Comparison of ENCODE assay signal across 9 mouse cellular contexts in genomic region chr1:162276011-162276410, GRCm38 (mm10).
DNase-seq lines count a peak whose midpoint lies in the region; ATAC-seq and TF ChIP-seq lines count a peak whose summit lies in the region.
"Had no signal": no experiment of that assay in that cellular context is flagged by ENCODE, and none has a peak within 500 bp of the region (broad histone marks: within the 10 kb centered on the region; RNA-seq: fewer than 3 reads in every experiment).

No protein-coding gene starts in this region.

- H3K27ac ChIP-seq in midbrain, postnatal 0 days (ENCODE audit: low read depth, low read length): no peak overlapping the region
- no peak overlapping the region for H3K27ac ChIP-seq in midbrain, embryonic 15.5 days
- peak overlapping the region; percentile 17; the same call in 1 of the 2 replicates for H3K27ac ChIP-seq in embryonic facial prominence, embryonic 12.5 days
- H3K27ac ChIP-seq in lung, postnatal 0 days (ENCODE audit: low read length): no peak overlapping the region
- no peak overlapping the region for H3K27ac ChIP-seq in midbrain, embryonic 16.5 days (ENCODE audit: low read length)

- no peak overlapping the region for H3K9ac ChIP-seq in midbrain, postnatal 0 days (replicated peaks; ENCODE audit: low read length, poor library complexity, severe bottlenecking)
- H3K9ac ChIP-seq in midbrain, embryonic 15.5 days: no peak overlapping the region
- no peak overlapping the region for H3K9ac ChIP-seq in embryonic facial prominence, embryonic 12.5 days
- H3K9ac ChIP-seq in lung, postnatal 0 days (replicated peaks; ENCODE audit: low read depth): no peak overlapping the region
- H3K9ac ChIP-seq in midbrain, embryonic 16.5 days (ENCODE audit: low read depth, low read length): no peak overlapping the region

- H3K4me3 ChIP-seq in midbrain, postnatal 0 days (ENCODE audit: low read depth, low read length): no peak overlapping the region
- no peak overlapping the region for H3K4me3 ChIP-seq in midbrain, embryonic 15.5 days
- H3K4me3 ChIP-seq in embryonic facial prominence, embryonic 12.5 days: no peak overlapping the region
- no peak overlapping the region for H3K4me3 ChIP-seq in lung, postnatal 0 days (ENCODE audit: low read depth, low read length)
- no peak overlapping the region for H3K4me3 ChIP-seq in midbrain, embryonic 16.5 days (ENCODE audit: low read depth, low read length)

- H3K36me3 ChIP-seq in midbrain, postnatal 0 days (ENCODE audit: insufficient read depth, low read length): no peaks in the 10 kb centered on the region
- H3K36me3 ChIP-seq in midbrain, embryonic 15.5 days (replicated peaks): no peaks in the 10 kb centered on the region
- no peaks in the 10 kb centered on the region for H3K36me3 ChIP-seq in embryonic facial prominence, embryonic 12.5 days
- H3K36me3 ChIP-seq in lung, postnatal 0 days (ENCODE audit: insufficient read depth, low read length): no peaks in the 10 kb centered on the region
- H3K36me3 ChIP-seq in midbrain, embryonic 16.5 days (ENCODE audit: control insufficient read depth, insufficient read depth, low read length): no peaks in the 10 kb centered on the region

- ATAC-seq in midbrain, postnatal 0 days (ENCODE audit: low FRiP score): no peak
- ATAC-seq in midbrain, embryonic 15.5 days (replicated peaks): no peak
- no peak for ATAC-seq in embryonic facial prominence, embryonic 12.5 days (ENCODE audit: insufficient number of reproducible peaks, insufficient read depth, low FRiP score, low TSS enrichment)
- peak; percentile 65 for ATAC-seq in lung, postnatal 0 days
- ATAC-seq in midbrain, embryonic 16.5 days: no peak
- no peak for ATAC-seq in megakaryocyte, adult 5-6 weeks (ENCODE audit: poor library complexity, severe bottlenecking)

- TF ChIP-seq CTCF in midbrain, postnatal 0 days (IDR thresholded peaks at IDR 0.05): peak; percentile 74
- peak; percentile 84 for TF ChIP-seq CTCF in lung, postnatal 0 days (IDR thresholded peaks at IDR 0.05)

- no peaks in the 10 kb centered on the region for H3K4me1 ChIP-seq in midbrain, postnatal 0 days (ENCODE audit: insufficient read depth, low read length)
- H3K4me1 ChIP-seq in midbrain, embryonic 15.5 days: no peaks in the 10 kb centered on the region
- H3K4me1 ChIP-seq in embryonic facial prominence, embryonic 12.5 days: 0 out of 2 replicates have a peak, but pooled peaks cover 9% of the 10 kb centered on the region
- no peaks in the 10 kb centered on the region for H3K4me1 ChIP-seq in lung, postnatal 0 days (ENCODE audit: insufficient read depth, low read depth, low read length)
- H3K4me1 ChIP-seq in midbrain, embryonic 16.5 days (ENCODE audit: control insufficient read depth, insufficient read depth, low read length): no peaks in the 10 kb centered on the region

- DNase-seq in adrenal gland, postnatal 10 days: peak; percentile 52
- DNase-seq in adrenal gland, postnatal 4 days (ENCODE audit: low spot score in 2 of 2): no peak
- DNase-seq in midbrain, postnatal 0 days (ENCODE audit: low spot score): peak; percentile 46
- DNase-seq in lung, postnatal 0 days (ENCODE audit: low spot score): peak; percentile 48
- DNase-seq: cerebellum, adult 11 months had no signal

- 97% methylated on average over 1 of the region's 1 CpGs for WGBS in midbrain, postnatal 0 days
- 95% methylated on average over 1 of the region's 1 CpGs for WGBS in midbrain, embryonic 15.5 days
- WGBS in embryonic facial prominence, embryonic 12.5 days: 86% methylated on average over 1 of the region's 1 CpGs
- 74% methylated on average over 1 of the region's 1 CpGs for WGBS in lung, postnatal 0 days
- WGBS in midbrain, embryonic 16.5 days: 96% methylated on average over 1 of the region's 1 CpGs

- no peaks in the 10 kb centered on the region for H3K27me3 ChIP-seq in midbrain, postnatal 0 days (ENCODE audit: insufficient read depth, low read length)
- H3K27me3 ChIP-seq in midbrain, embryonic 15.5 days (replicated peaks): no peaks in the 10 kb centered on the region
- H3K27me3 ChIP-seq in embryonic facial prominence, embryonic 12.5 days: no peaks in the 10 kb centered on the region
- no peaks in the 10 kb centered on the region for H3K27me3 ChIP-seq in lung, postnatal 0 days (replicated peaks; ENCODE audit: insufficient read depth, low read length)
- no peaks in the 10 kb centered on the region for H3K27me3 ChIP-seq in midbrain, embryonic 16.5 days (ENCODE audit: control insufficient read depth, insufficient read depth, low read depth, low read length)

- H3K4me2 ChIP-seq in midbrain, postnatal 0 days (ENCODE audit: low read depth, low read length, poor library complexity, severe bottlenecking): no peak overlapping the region
- H3K4me2 ChIP-seq in midbrain, embryonic 15.5 days: no peak overlapping the region
- no peak overlapping the region for H3K4me2 ChIP-seq in embryonic facial prominence, embryonic 12.5 days (replicated peaks)
- H3K4me2 ChIP-seq in lung, postnatal 0 days (replicated peaks; ENCODE audit: low read depth, low read length): no peak overlapping the region
- H3K4me2 ChIP-seq in midbrain, embryonic 16.5 days (ENCODE audit: low read length): no peak overlapping the region

- no peaks in the 10 kb centered on the region for H3K9me3 ChIP-seq in midbrain, postnatal 0 days (ENCODE audit: low read length)
- H3K9me3 ChIP-seq in midbrain, embryonic 15.5 days: no peaks in the 10 kb centered on the region
- no peaks in the 10 kb centered on the region for H3K9me3 ChIP-seq in embryonic facial prominence, embryonic 12.5 days
- H3K9me3 ChIP-seq in lung, postnatal 0 days (ENCODE audit: low read length): no peaks in the 10 kb centered on the region
- no peaks in the 10 kb centered on the region for H3K9me3 ChIP-seq in midbrain, embryonic 16.5 days (replicated peaks; ENCODE audit: control insufficient read depth, low read length, poor library complexity, severe bottlenecking)

- no peak for TF ChIP-seq EP300 in lung, postnatal 0 days (IDR thresholded peaks at IDR 0.05)

Comparison
In these comparisons a context has a peak if more than half of its experiments do, and no peak if none do; other contexts are left out.
1. DNase-seq: peak in adrenal gland, postnatal 10 days (single experiment), midbrain, postnatal 0 days (single experiment) and lung, postnatal 0 days (single experiment); none in adrenal gland, postnatal 4 days (0 of 2).